Mouse (Mus musculus) layer of hippocampus, adult 2 months (tissue): ENCODE data around the gene Cop1. TPM values are rescaled to one million over a fixed set of nuclear protein-coding genes. Genes with fewer than 3 reads are reported as not detected.
A peak's percentile ranks its signal among the peaks of the same experiment; 100 is the strongest.

ENCODE experiments used
- DNase-seq, 2 experiments: peaks; one replicate each; pipeline ENCODE4 v3.0.0; 2022; ENCODE audit warnings: low spot score in 2 of 2
- H3K27ac ChIP-seq: fragments of 200-600 bp; 2 replicates; pipeline ENCODE4 v1.8.1; 2022
- H3K4me3 ChIP-seq: fragments of 200-600 bp; 2 replicates; pipeline ENCODE4 v1.8.1; 2022; ENCODE audit warnings: mild to moderate bottlenecking
- CTCF ChIP-seq: fragments of 200-600 bp; conservative IDR thresholded peaks from 2 replicates; pipeline ENCODE4 v1.8.1; 2022; ENCODE audit warnings: antibody characterized with exemption, mild to moderate bottlenecking, moderate library complexity
- microRNA-seq, 2 experiments: library from miRNA; unstranded; fragments of <30 nt; microRNA quantifications; one replicate each; pipeline ENCODE4 v1.2.0; 2021
- total RNA-seq, 2 experiments: library from RNA; stranded (reverse); gene quantifications; 2 replicates each; pipeline ENCODE4 v1.2.3; 2021

The Cop1 gene
- total RNA-seq, 2 experiments from 2014 or later, result 132 to 152 TPM

- Histone ChIP-seq H3K4me3 (no peak overlapping the region), H3K27ac (peak overlapping the region; percentile 93)
- DNase-seq, result peak; percentile 54 to 88
- no peak for TF ChIP-seq CTCF
These were observed 161.1 kb downstream of the Cop1 start for GRCm38 (mm10) chr1:159393070-159393699.

DNA sequence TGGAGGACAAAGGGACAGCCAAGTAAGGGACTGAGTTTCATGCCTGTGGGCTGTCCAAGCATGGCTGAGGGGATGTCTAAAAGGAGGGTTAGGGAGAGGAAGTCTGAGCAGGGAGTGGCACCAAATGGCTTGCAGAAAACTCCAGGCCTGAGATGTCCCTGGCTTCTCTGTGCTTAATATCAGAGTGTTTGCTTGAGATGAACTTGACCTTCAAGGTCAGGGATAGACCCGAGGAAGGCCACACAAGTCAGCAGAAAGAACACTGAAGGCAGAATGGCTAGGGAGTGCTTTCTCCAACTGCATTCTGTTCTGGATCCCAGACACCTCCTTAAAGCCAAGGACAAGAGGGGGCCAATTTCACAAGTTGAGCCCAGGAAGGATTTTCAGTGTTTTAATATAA lies 161.8 kb downstream of the Cop1 start:
- Histone ChIP-seq H3K4me3 (no peak overlapping the region), H3K27ac (peak overlapping the region; percentile 93)
- no peak for DNase-seq
- no peak for TF ChIP-seq CTCF

DNA sequence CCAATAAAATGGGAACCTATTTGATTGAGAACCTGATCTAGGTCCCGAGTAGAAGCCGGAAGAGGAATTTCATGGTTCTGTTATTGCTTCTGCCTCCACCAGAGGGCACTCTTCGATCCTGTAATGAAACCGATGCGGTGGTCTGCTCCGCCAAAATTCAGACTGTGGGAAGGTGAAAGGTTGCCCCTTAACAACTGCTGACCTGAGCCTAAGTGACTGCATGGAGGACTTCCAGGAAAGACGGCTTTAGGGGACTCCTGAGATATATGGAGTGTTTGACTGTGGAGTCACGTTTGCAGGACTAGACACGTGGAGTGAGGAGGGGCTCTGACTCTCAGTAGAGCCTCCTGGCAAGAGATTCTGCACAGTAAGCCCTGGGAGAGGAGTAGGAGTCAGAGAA lies 164.4 kb downstream of the Cop1 start:
- H3K27ac ChIP-seq, result peak overlapping the region; percentile 53; the same call in 1 of the 2 replicates
- peak; percentile 92 for TF ChIP-seq CTCF
- peak; percentile 26 to 62 for DNase-seq
- H3K4me3 ChIP-seq, result peak overlapping the region; percentile 51

Small RNA genes lying within 50 kb of the gene (microRNA-seq; reads per million reads assigned to microRNA genes)
- 687 to 719 reads per million in 2 experiments for gene Mir1843b
